Mouse (Mus musculus) myocyte (in vitro differentiated cells): ENCODE data around the gene Fgf14. TPM values are rescaled to one million over a fixed set of nuclear protein-coding genes. Genes with fewer than 3 reads are reported as not detected.

Experiments
- H3K27me3 ChIP-seq: one replicate; pipeline ENCODE4 v1.6.1; 2011; ENCODE audit not compliant: control insufficient read depth, insufficient read depth, insufficient read length
- H3K36me3 ChIP-seq: one replicate; pipeline ENCODE4 v1.6.1; 2011; ENCODE audit not compliant: control insufficient read depth, insufficient read depth
- H3K4me2 ChIP-seq: one replicate; pipeline ENCODE4 v1.6.1; 2011; ENCODE audit warnings: low read depth, control low read depth
- H3K4me3 ChIP-seq: one replicate; pipeline ENCODE4 v1.5.1; 2011; ENCODE audit warnings: mild to moderate bottlenecking, control low read depth, moderate library complexity
- H3K79me2 ChIP-seq: one replicate; pipeline ENCODE4 v1.6.1; 2011; ENCODE audit not compliant: control insufficient read depth, insufficient read depth
- H3ac ChIP-seq: one replicate; pipeline ENCODE4 v1.6.1; 2011; ENCODE audit not compliant: control insufficient read depth, insufficient read length
- CEBPB ChIP-seq: IDR thresholded peaks from 2 replicates; pipeline ENCODE4 v1.6.1; 2011; ENCODE audit warnings: mild to moderate bottlenecking, moderate library complexity; ENCODE audit not compliant: poor library complexity, insufficient read depth, severe bottlenecking
- E2F4 ChIP-seq: IDR thresholded peaks from one replicate; pipeline ENCODE4 v1.6.1; 2011; ENCODE audit warnings: mild to moderate bottlenecking, control low read depth, moderate library complexity; ENCODE audit not compliant: insufficient read depth
- MAX ChIP-seq: IDR thresholded peaks from one replicate; pipeline ENCODE4 v1.6.1; 2011; ENCODE audit warnings: low read depth, mild to moderate bottlenecking, control low read depth
- MYOD1 ChIP-seq, 3 experiments: IDR thresholded peaks; one replicate each; pipeline ENCODE4 v1.6.1; 2011; ENCODE audit warnings: control low read depth in 2 of 3, low read depth in 2 of 3, mild to moderate bottlenecking in 2 of 3, moderate library complexity in 1 of 3; ENCODE audit not compliant: insufficient read length in 2 of 3, control insufficient read depth in 1 of 3
- MYOG ChIP-seq, 3 experiments: IDR thresholded peaks; one replicate each; pipeline ENCODE4 v1.6.1; 2011; ENCODE audit warnings: control low read depth in 2 of 3, low read depth in 2 of 3, mild to moderate bottlenecking in 2 of 3; ENCODE audit not compliant: insufficient read length in 2 of 3, control insufficient read depth in 1 of 3, insufficient read depth in 1 of 3
- POLR2A ChIP-seq: IDR thresholded peaks from one replicate; pipeline ENCODE4 v1.6.1; 2011; ENCODE audit warnings: low read depth, mild to moderate bottlenecking, control low read depth, moderate library complexity; ENCODE audit not compliant: insufficient read length
- POLR2AphosphoS2 ChIP-seq: IDR thresholded peaks from one replicate; pipeline ENCODE4 v1.6.1; 2011; ENCODE audit warnings: low read depth, control low read depth; ENCODE audit not compliant: insufficient read length
- REST ChIP-seq: IDR thresholded peaks from one replicate; pipeline ENCODE4 v1.6.1; 2011; ENCODE audit warnings: mild to moderate bottlenecking, control low read depth, moderate library complexity; ENCODE audit not compliant: insufficient read depth, insufficient read length
- SRF ChIP-seq: IDR thresholded peaks from one replicate; pipeline ENCODE4 v1.6.1; 2011; ENCODE audit warnings: low read depth; ENCODE audit not compliant: control insufficient read depth, insufficient read length
- TCF12 ChIP-seq: IDR thresholded peaks from one replicate; pipeline ENCODE4 v1.6.1; 2011; ENCODE audit warnings: mild to moderate bottlenecking, control low read depth; ENCODE audit not compliant: poor library complexity, insufficient read depth, severe bottlenecking
- TCF3 ChIP-seq: IDR thresholded peaks from one replicate; pipeline ENCODE4 v1.6.1; 2011; ENCODE audit warnings: low read depth, control low read depth; ENCODE audit not compliant: insufficient read length
- USF1 ChIP-seq: IDR thresholded peaks from one replicate; pipeline ENCODE4 v1.6.1; 2011; ENCODE audit warnings: low read depth, mild to moderate bottlenecking, control low read depth, moderate library complexity
- polyA plus RNA-seq: library from polyadenylated mRNA; unstranded; fragments of >200 nt; fragmentation: generic; extraction: Trizol; gene quantifications from one replicate; pipeline ENCODE4 v1.2.1, GENCODE M21; 2012; ENCODE audit warnings: missing spikeins

The Fgf14 gene
- polyA plus RNA-seq, 1 experiment = not detected

DNA sequence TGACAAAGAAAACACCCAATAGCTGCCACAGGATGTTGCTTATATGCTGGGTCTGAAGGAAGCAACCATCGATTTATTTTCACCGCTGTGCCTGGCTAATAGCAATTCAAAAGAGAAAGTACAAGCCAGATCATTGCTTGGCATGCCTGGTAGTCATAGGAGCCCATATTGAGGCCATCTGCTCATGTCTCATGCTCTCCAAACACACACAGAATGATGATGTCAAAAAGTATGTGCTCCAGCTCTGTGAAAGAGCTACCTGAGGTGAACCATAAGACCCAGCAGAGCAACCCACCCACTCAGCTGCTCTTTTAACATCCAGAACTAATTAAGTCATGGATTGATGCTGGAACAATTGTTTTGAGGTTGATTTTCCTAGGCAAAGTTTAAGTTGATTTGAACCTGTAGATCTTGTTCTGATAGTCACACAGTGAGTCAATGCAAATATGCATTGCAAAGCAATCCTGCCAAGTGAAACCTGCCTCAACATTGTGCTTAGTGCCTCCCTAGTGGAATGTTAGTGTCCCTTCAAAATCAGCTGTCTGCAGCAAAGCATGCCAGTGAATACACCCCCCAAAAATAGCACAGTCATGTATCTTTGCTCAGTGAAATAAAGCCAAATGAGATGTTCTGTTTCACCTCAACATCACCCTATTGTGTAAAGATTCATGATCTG lies 70.8 kb downstream of the Fgf14 start:
- H3K79me2 ChIP-seq = no peaks in the 10 kb centered on the region
- no peak overlapping the region for H3K4me2 ChIP-seq
- no peak for TF ChIP-seq CEBPB
- H3ac ChIP-seq = no peak overlapping the region
- H3K27me3 ChIP-seq = no peaks in the 10 kb centered on the region
- no peaks in the 10 kb centered on the region for H3K36me3 ChIP-seq
- no peak overlapping the region for H3K4me3 ChIP-seq

DNA sequence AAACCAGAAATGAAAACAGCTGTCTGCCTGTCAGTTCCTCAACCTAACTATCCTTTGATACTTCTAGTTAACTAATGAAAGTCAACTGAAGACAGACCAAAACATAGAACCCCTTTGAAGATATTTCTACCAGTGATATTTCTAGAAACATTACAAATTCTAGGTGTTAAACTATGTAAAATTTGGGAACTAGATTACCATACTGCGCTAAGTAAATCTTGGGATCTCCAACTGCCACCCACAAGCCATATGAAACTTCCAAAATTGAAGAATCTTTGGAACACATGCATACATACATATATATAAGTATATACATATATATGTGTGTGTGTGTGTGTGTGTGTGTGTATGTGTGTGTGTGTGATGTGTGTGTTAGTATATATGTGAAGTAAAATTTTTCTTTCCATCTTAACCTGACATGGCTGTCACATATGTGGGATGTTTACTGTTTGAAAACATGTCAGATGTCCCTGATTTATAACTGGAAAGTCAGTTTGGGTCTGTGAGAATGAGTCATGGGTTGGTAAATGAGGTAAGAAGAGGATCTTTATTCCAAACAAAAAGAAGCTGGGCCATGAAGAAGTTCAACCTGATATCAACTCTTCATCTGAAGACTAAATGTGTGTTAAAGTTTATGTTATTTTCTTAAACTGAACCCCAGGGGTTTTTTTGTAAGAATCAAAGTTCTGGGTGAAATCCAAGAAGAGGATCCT lies 71.7 kb downstream of the Fgf14 start:
- TF ChIP-seq MYOG (IDR thresholded peaks at IDR 0.05; ENCODE audit: control insufficient read depth in 1 of 3, insufficient read depth in 1 of 3, insufficient read length in 2 of 3, low read depth in 2 of 3) (no peak), USF1 (no peak), POLR2A (no peak), POLR2AphosphoS2 (no peak), E2F4 (no peak), TCF12 (no peak), MYOD1 (IDR thresholded peaks at IDR 0.05; ENCODE audit: control insufficient read depth in 1 of 3, insufficient read length in 2 of 3, low read depth in 2 of 3) (no peak), REST (no peak), SRF (no peak)
- Histone ChIP-seq H3K4me2 (no peak overlapping the region), H3ac (no peak overlapping the region), H3K4me3 (no peak overlapping the region), H3K79me2 (no peaks in the 10 kb centered on the region), H3K27me3 (no peaks in the 10 kb centered on the region), H3K36me3 (no peaks in the 10 kb centered on the region)

DNA sequence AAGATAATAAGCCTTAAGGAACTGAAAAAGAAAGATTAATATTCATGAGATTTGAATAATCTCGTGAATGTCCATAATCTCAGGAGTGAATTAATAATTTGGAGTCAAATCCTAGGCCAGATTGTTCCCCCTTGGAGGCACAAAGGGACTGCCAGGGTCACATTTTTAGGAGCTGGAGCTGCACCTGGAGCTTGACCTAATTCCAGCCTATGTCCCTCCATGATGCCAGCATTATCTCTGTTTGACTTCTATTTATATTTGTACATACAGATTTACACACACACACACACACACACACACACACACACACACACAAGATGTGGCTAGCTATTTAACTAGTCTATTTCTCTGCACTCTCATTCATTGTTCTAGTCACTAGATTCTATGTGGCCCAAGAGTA lies 100.4 kb downstream of the Fgf14 start:
- Histone ChIP-seq H3K4me3 (no peak overlapping the region), H3K27me3 (no peaks in the 10 kb centered on the region), H3ac (no peak overlapping the region), H3K79me2 (no peaks in the 10 kb centered on the region), H3K36me3 (no peaks in the 10 kb centered on the region), H3K4me2 (no peak overlapping the region)
- no peak for TF ChIP-seq POLR2AphosphoS2
- no peak for TF ChIP-seq MAX
- TF ChIP-seq REST = no peak
- TF ChIP-seq E2F4 = no peak
- TF ChIP-seq TCF3 = no peak
- TF ChIP-seq MYOD1 (IDR thresholded peaks at IDR 0.05; ENCODE audit: control insufficient read depth in 1 of 3, insufficient read length in 2 of 3, low read depth in 2 of 3) = no peak
- no peak for TF ChIP-seq TCF12
- no peak for TF ChIP-seq CEBPB
- no peak for TF ChIP-seq POLR2A
- no peak for TF ChIP-seq USF1
- TF ChIP-seq MYOG (IDR thresholded peaks at IDR 0.05; ENCODE audit: control insufficient read depth in 1 of 3, insufficient read depth in 1 of 3, insufficient read length in 2 of 3, low read depth in 2 of 3) = no peak
- TF ChIP-seq SRF = no peak

DNA sequence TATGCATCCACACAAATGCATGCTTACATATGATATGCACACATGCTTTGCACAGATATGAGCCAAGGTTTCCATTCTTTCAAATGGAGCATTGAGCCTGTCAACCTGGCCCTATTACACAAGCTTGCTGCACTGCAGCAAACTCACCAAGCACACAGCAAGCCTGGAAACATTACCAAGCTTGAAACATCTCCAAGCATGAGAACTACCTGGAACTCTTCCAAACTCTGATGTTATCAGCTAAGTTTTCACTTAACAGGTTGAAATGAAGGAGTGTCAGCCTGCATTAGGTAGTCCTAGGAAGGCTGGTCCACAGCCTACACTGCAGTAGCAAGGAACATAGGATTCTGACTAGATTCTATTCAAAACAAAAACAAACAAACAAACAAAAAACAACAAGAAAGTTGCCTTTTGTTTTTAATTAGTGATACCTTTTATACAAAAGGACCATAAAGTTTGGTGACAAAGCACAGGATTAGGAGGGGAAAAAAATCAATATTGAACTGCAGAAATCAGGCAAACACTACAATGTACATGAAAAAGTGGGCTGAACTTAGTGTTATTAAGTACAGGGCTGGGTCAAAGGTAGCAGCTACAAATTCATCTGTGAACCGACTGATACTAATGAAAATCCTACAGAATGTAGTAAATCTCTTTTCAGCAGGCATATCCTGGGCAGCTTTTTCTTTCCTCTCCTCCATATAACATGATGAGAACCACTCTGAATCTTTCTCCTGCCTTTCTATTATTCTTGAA lies 101.6 kb downstream of the Fgf14 start:
- Histone ChIP-seq H3K79me2 (no peaks in the 10 kb centered on the region), H3K4me3 (no peak overlapping the region), H3ac (no peak overlapping the region), H3K36me3 (no peaks in the 10 kb centered on the region), H3K4me2 (no peak overlapping the region), H3K27me3 (no peaks in the 10 kb centered on the region)
- TF ChIP-seq CEBPB (no peak), USF1 (no peak), REST (no peak), TCF12 (no peak), MYOG (IDR thresholded peaks at IDR 0.05; ENCODE audit: control insufficient read depth in 1 of 3, insufficient read depth in 1 of 3, insufficient read length in 2 of 3, low read depth in 2 of 3) (no peak), POLR2A (no peak), POLR2AphosphoS2 (no peak), E2F4 (no peak), SRF (no peak), MYOD1 (IDR thresholded peaks at IDR 0.05; ENCODE audit: control insufficient read depth in 1 of 3, insufficient read length in 2 of 3, low read depth in 2 of 3) (no peak), MAX (no peak)
